Mouse (Mus musculus): Measurements from ENCODE around the gene Hoxc13. TPM values are rescaled to one million over a fixed set of nuclear protein-coding genes. Genes with fewer than 3 reads are reported as not detected.

Hoxc13 gene
- polyA plus RNA-seq (2016; fragmentation: Nextera tagmentation; extraction: Ambion mirVana): not detected in 2 replicates

- H3K4me1 ChIP-seq: peaks cover 15% of the 10 kb centered on the region
- no peaks in the 10 kb centered on the region for H3K9me3 ChIP-seq (replicated peaks)
- H3K4me3 ChIP-seq: peak within 1 kb of the TSS; percentile 40
- DNase-seq (ENCODE audit: low spot score): peak; percentile 58
- H3K36me3 ChIP-seq: no peaks in the 10 kb centered on the region
- no peak within 1 kb of the TSS for H3K27ac ChIP-seq (replicated peaks)
- H3K27me3 ChIP-seq (ENCODE audit: low read depth, poor library complexity, severe bottlenecking): peaks cover 100% of the 10 kb centered on the region
- WGBS: 1% methylated on average over 73 of the region's 88 CpGs
Measured at GRCm38 (mm10) chr15:102921053-102922011, at the start of gene Hoxc13. Hoxc13 (plus strand) TSS chr15:102921103.

GRCm38 (mm10) chr15:102885803-102886202 lies 35.1 kb upstream of the Hoxc13 start:
- Histone ChIP-seq H3K4me3 (no peak overlapping the region), H3K9me3 (replicated peaks) (no peaks in the 10 kb centered on the region), H3K36me3 (no peaks in the 10 kb centered on the region), H3K27ac (replicated peaks) (no peak overlapping the region), H3K27me3 (ENCODE audit: low read depth, poor library complexity, severe bottlenecking) (no peaks in the 10 kb centered on the region), H3K4me1 (no peaks in the 10 kb centered on the region)
- WGBS: 41% methylated on average over 1 of the region's 1 CpGs
- DNase-seq (ENCODE audit: low spot score): no peak

- H3K4me3 ChIP-seq: no peak overlapping the region
- 91% methylated on average over 6 of the region's 6 CpGs for WGBS
- no peaks in the 10 kb centered on the region for H3K4me1 ChIP-seq
- H3K27ac ChIP-seq (replicated peaks): no peak overlapping the region
- H3K27me3 ChIP-seq (ENCODE audit: low read depth, poor library complexity, severe bottlenecking): peaks cover 17% of the 10 kb centered on the region
- no peaks in the 10 kb centered on the region for H3K36me3 ChIP-seq
- no peak for DNase-seq (ENCODE audit: low spot score)
- no peaks in the 10 kb centered on the region for H3K9me3 ChIP-seq (replicated peaks)
Measured at GRCm38 (mm10) chr15:102895115-102895514, 25.8 kb upstream of the Hoxc13 start.

GRCm38 (mm10) chr15:102904946-102905345 lies 16.0 kb upstream of the Hoxc13 start:
- no peak overlapping the region for H3K27ac ChIP-seq (replicated peaks)
- no peaks in the 10 kb centered on the region for H3K4me1 ChIP-seq
- H3K9me3 ChIP-seq (replicated peaks): no peaks in the 10 kb centered on the region
- H3K36me3 ChIP-seq: no peaks in the 10 kb centered on the region
- H3K27me3 ChIP-seq (ENCODE audit: low read depth, poor library complexity, severe bottlenecking): peaks cover 85% of the 10 kb centered on the region
- H3K4me3 ChIP-seq: no peak overlapping the region
- 62% methylated on average over 1 of the region's 1 CpGs for WGBS
- no peak for DNase-seq (ENCODE audit: low spot score)

GRCm38 (mm10) chr15:102909536-102909935 lies 11.4 kb upstream of the Hoxc13 start:
- Histone ChIP-seq H3K9me3 (replicated peaks) (no peaks in the 10 kb centered on the region), H3K4me3 (no peak overlapping the region), H3K36me3 (no peaks in the 10 kb centered on the region), H3K27ac (replicated peaks) (no peak overlapping the region), H3K27me3 (ENCODE audit: low read depth, poor library complexity, severe bottlenecking) (peaks cover 100% of the 10 kb centered on the region), H3K4me1 (no peaks in the 10 kb centered on the region)
- WGBS: under 1% methylated on average over 4 of the region's 4 CpGs
- DNase-seq (ENCODE audit: low spot score): peak; percentile 19

- Histone ChIP-seq H3K27ac (replicated peaks) (no peak overlapping the region), H3K4me3 (no peak overlapping the region), H3K9me3 (replicated peaks) (no peaks in the 10 kb centered on the region), H3K4me1 (no peaks in the 10 kb centered on the region), H3K27me3 (ENCODE audit: low read depth, poor library complexity, severe bottlenecking) (peaks cover 100% of the 10 kb centered on the region), H3K36me3 (no peaks in the 10 kb centered on the region)
- under 1% methylated on average over 18 of the region's 18 CpGs for WGBS
- DNase-seq (ENCODE audit: low spot score): peak; percentile 59
Measured at GRCm38 (mm10) chr15:102910038-102910437, 10.9 kb upstream of the Hoxc13 start.

- no peak overlapping the region for H3K4me3 ChIP-seq
- peak; percentile 52 for DNase-seq (ENCODE audit: low spot score)
- H3K36me3 ChIP-seq: no peaks in the 10 kb centered on the region
- H3K27ac ChIP-seq (replicated peaks): no peak overlapping the region
- no peaks in the 10 kb centered on the region for H3K9me3 ChIP-seq (replicated peaks)
- under 1% methylated on average over 22 of the region's 22 CpGs for WGBS
- peaks cover 100% of the 10 kb centered on the region for H3K27me3 ChIP-seq (ENCODE audit: low read depth, poor library complexity, severe bottlenecking)
- H3K4me1 ChIP-seq: no peaks in the 10 kb centered on the region
Measured at GRCm38 (mm10) chr15:102910496-102911095, 10.3 kb upstream of the Hoxc13 start.

GRCm38 (mm10) chr15:102913038-102913585 lies 7.8 kb upstream of the Hoxc13 start:
- WGBS: under 1% methylated on average over 19 of the region's 19 CpGs
- H3K9me3 ChIP-seq (replicated peaks): no peaks in the 10 kb centered on the region
- H3K27ac ChIP-seq (replicated peaks): no peak overlapping the region
- no peaks in the 10 kb centered on the region for H3K36me3 ChIP-seq
- H3K27me3 ChIP-seq (ENCODE audit: low read depth, poor library complexity, severe bottlenecking): peaks cover 100% of the 10 kb centered on the region
- no peak overlapping the region for H3K4me3 ChIP-seq
- H3K4me1 ChIP-seq: no peaks in the 10 kb centered on the region
- DNase-seq (ENCODE audit: low spot score): peak; percentile 46

GRCm38 (mm10) chr15:102917972-102918572 lies 2.8 kb upstream of the Hoxc13 start:
- Histone ChIP-seq H3K4me3 (no peak overlapping the region), H3K4me1 (peaks cover 15% of the 10 kb centered on the region), H3K27me3 (ENCODE audit: low read depth, poor library complexity, severe bottlenecking) (peaks cover 100% of the 10 kb centered on the region), H3K27ac (replicated peaks) (no peak overlapping the region), H3K36me3 (no peaks in the 10 kb centered on the region), H3K9me3 (replicated peaks) (no peaks in the 10 kb centered on the region)
- peak; percentile 36 for DNase-seq (ENCODE audit: low spot score)
- WGBS: under 1% methylated on average over 20 of the region's 20 CpGs

- DNase-seq (ENCODE audit: low spot score): no peak
- Histone ChIP-seq H3K36me3 (no peaks in the 10 kb centered on the region), H3K27ac (replicated peaks) (no peak overlapping the region), H3K9me3 (replicated peaks) (no peaks in the 10 kb centered on the region), H3K27me3 (ENCODE audit: low read depth, poor library complexity, severe bottlenecking) (peaks cover 100% of the 10 kb centered on the region), H3K4me3 (no peak overlapping the region), H3K4me1 (peaks cover 15% of the 10 kb centered on the region)
- WGBS: 2% methylated on average over 7 of the region's 7 CpGs
Measured at GRCm38 (mm10) chr15:102918611-102919265, 2.2 kb upstream of the Hoxc13 start.

- Histone ChIP-seq H3K27ac (replicated peaks) (no peak overlapping the region), H3K27me3 (ENCODE audit: low read depth, poor library complexity, severe bottlenecking) (peaks cover 100% of the 10 kb centered on the region), H3K36me3 (no peaks in the 10 kb centered on the region), H3K9me3 (replicated peaks) (no peaks in the 10 kb centered on the region), H3K4me1 (peaks cover 15% of the 10 kb centered on the region), H3K4me3 (no peak overlapping the region)
- WGBS: 7% methylated on average over 12 of the region's 12 CpGs
- DNase-seq (ENCODE audit: low spot score): peak; percentile 36
Measured at GRCm38 (mm10) chr15:102919336-102920180, 1.3 kb upstream of the Hoxc13 start.

Data from midbrain, embryonic 10.5 days (tissue).